Mouse (Mus musculus) hindbrain, embryonic 16.5 days (tissue): Measurements from ENCODE around the gene Pitpnm3. TPM values are rescaled to one million over a fixed set of nuclear protein-coding genes. Genes with fewer than 3 reads are reported as not detected.

Experiments used
- ATAC-seq: fragments of 200-750 bp; cut with Nextera tagmentation; 2 replicates; pipeline ENCODE4 v1.8.0; 2017; ENCODE audit warnings: moderate TSS enrichment, moderate library complexity
- H3K27ac ChIP-seq: fragments of 300-500 bp; sonication (generic); 2 replicates; pipeline ENCODE4 v1.5.1; 2014; ENCODE audit warnings: low read depth, mild to moderate bottlenecking, control low read depth, low read length, moderate library complexity
- H3K27me3 ChIP-seq: fragments of 300-500 bp; sonication (generic); replicated peaks from 2 replicates; pipeline ENCODE4 v1.6.1; 2014; ENCODE audit warnings: low read length; ENCODE audit not compliant: control insufficient read depth, insufficient read depth
- H3K36me3 ChIP-seq: fragments of 300-500 bp; sonication (generic); 2 replicates; pipeline ENCODE4 v1.6.1; 2014; ENCODE audit warnings: mild to moderate bottlenecking, low read length, moderate library complexity, mixed read lengths; ENCODE audit not compliant: control insufficient read depth, insufficient read depth
- H3K4me1 ChIP-seq: fragments of 300-500 bp; sonication (generic); 2 replicates; pipeline ENCODE4 v1.6.1; 2014; ENCODE audit warnings: low read depth, low read length; ENCODE audit not compliant: control insufficient read depth, insufficient read depth
- H3K4me2 ChIP-seq: fragments of 300-500 bp; sonication (generic); 2 replicates; pipeline ENCODE4 v1.6.1; 2014; ENCODE audit warnings: mild to moderate bottlenecking, low read length, control low read depth, moderate library complexity
- H3K4me3 ChIP-seq: fragments of 300-500 bp; sonication (generic); 2 replicates; pipeline ENCODE4 v1.5.1; 2014; ENCODE audit warnings: mild to moderate bottlenecking, low read length, control low read depth, moderate library complexity
- H3K9ac ChIP-seq: fragments of 300-500 bp; sonication (generic); 2 replicates; pipeline ENCODE4 v1.6.1; 2014; ENCODE audit warnings: low read depth, mild to moderate bottlenecking, control low read depth, low read length, moderate library complexity
- H3K9me3 ChIP-seq: fragments of 300-500 bp; sonication (generic); 2 replicates; pipeline ENCODE4 v1.6.1; 2014; ENCODE audit warnings: mild to moderate bottlenecking, low read length, moderate library complexity; ENCODE audit not compliant: control insufficient read depth
- WGBS: fragments of 180-500 bp; shearing (Covaris S2); extraction: QIAGEN DNeasy Blood & Tissue Kit; methylation state at CpG from one replicate; pipeline ENCODE4 v1.1.7; 2014; 5-methylcytosine and 5-hydroxymethylcytosine counted together
- polyA plus RNA-seq: library from polyadenylated mRNA; unstranded; fragments of >200 nt; fragmentation: Nextera tagmentation; extraction: Ambion mirVana; gene quantifications from 2 replicates; pipeline ENCODE4 v1.2.1, GENCODE M21; 2015

The Pitpnm3 gene
- polyA plus RNA-seq, 1 experiment from 2014 or later, result 5.8 TPM

GRCm38 (mm10) chr11:72145182-72145876, 9.8 kb upstream of the Pitpnm3 start:
- no peaks in the 10 kb centered on the region for H3K36me3 ChIP-seq

GRCm38 (mm10) chr11:72142889-72143288, 7.3 kb upstream of the Pitpnm3 start:
- Histone ChIP-seq H3K27ac (peak overlapping the region; percentile 56; the same call in 1 of the 2 replicates), H3K36me3 (no peaks in the 10 kb centered on the region), H3K4me2 (no peak overlapping the region), H3K4me1 (peaks cover 6% of the 10 kb centered on the region), H3K27me3 (no peaks in the 10 kb centered on the region), H3K9ac (peak overlapping the region; percentile 31; the same call in 1 of the 2 replicates), H3K9me3 (no peaks in the 10 kb centered on the region), H3K4me3 (no peak overlapping the region)
- peak; percentile 59 for ATAC-seq
- 22% methylated on average over 6 of the region's 10 CpGs for WGBS

More at GRCm38 (mm10) chr11:72145182-72145876, 9.8 kb upstream of the Pitpnm3 start:
- H3K9ac ChIP-seq, result no peak overlapping the region
- no peak overlapping the region for H3K4me2 ChIP-seq
- H3K4me1 ChIP-seq, result peaks cover 10% of the 10 kb centered on the region
- H3K4me3 ChIP-seq, result no peak overlapping the region
- no peaks in the 10 kb centered on the region for H3K27me3 ChIP-seq
- no peak overlapping the region for H3K27ac ChIP-seq
- 19% methylated on average over 2 of the region's 2 CpGs for WGBS
- ATAC-seq, result no peak
- H3K9me3 ChIP-seq, result no peaks in the 10 kb centered on the region

- no peak overlapping the region for H3K4me3 ChIP-seq
- no peaks in the 10 kb centered on the region for H3K36me3 ChIP-seq
- 68% methylated on average over 6 of the region's 6 CpGs for WGBS
- no peaks in the 10 kb centered on the region for H3K9me3 ChIP-seq
- no peak overlapping the region for H3K27ac ChIP-seq
- ATAC-seq, result no peak
- H3K4me2 ChIP-seq, result no peak overlapping the region
- H3K4me1 ChIP-seq, result peaks cover 7% of the 10 kb centered on the region
- H3K9ac ChIP-seq, result no peak overlapping the region
- no peaks in the 10 kb centered on the region for H3K27me3 ChIP-seq
Measured at GRCm38 (mm10) chr11:72140198-72140597, 4.6 kb upstream of the Pitpnm3 start.

- ATAC-seq, result no peak
- Histone ChIP-seq H3K36me3 (no peaks in the 10 kb centered on the region), H3K4me3 (peak overlapping the region; percentile 65), H3K4me1 (peaks cover 16% of the 10 kb centered on the region), H3K4me2 (peak overlapping the region; percentile 90), H3K27ac (no peak overlapping the region), H3K9me3 (no peaks in the 10 kb centered on the region), H3K27me3 (no peaks in the 10 kb centered on the region), H3K9ac (peak overlapping the region; percentile 83)
- WGBS, result 25% methylated on average over 11 of the region's 11 CpGs
Measured at GRCm38 (mm10) chr11:72136231-72136982, 829 bp upstream of the Pitpnm3 start.

- H3K9me3 ChIP-seq, result no peaks in the 10 kb centered on the region
- peak; percentile 28; the same call in 1 of the 2 replicates for ATAC-seq
- 17% methylated on average over 24 of the region's 24 CpGs for WGBS
- peaks cover 20% of the 10 kb centered on the region for H3K4me1 ChIP-seq
- H3K9ac ChIP-seq, result peak overlapping the region; percentile 83
- peak overlapping the region; percentile 90 for H3K4me2 ChIP-seq
- H3K27ac ChIP-seq, result no peak overlapping the region
- H3K4me3 ChIP-seq, result peak overlapping the region; percentile 65
- no peaks in the 10 kb centered on the region for H3K36me3 ChIP-seq
- H3K27me3 ChIP-seq, result no peaks in the 10 kb centered on the region
Measured at GRCm38 (mm10) chr11:72134536-72135382, 819 bp downstream of the Pitpnm3 start.

- H3K36me3 ChIP-seq, result no peaks in the 10 kb centered on the region
- H3K9me3 ChIP-seq, result no peaks in the 10 kb centered on the region
- H3K9ac ChIP-seq, result no peak overlapping the region
- H3K27ac ChIP-seq, result no peak overlapping the region
- no peak overlapping the region for H3K4me2 ChIP-seq
- H3K4me3 ChIP-seq, result no peak overlapping the region
- ATAC-seq, result no peak
- peaks cover 22% of the 10 kb centered on the region for H3K4me1 ChIP-seq
- H3K27me3 ChIP-seq, result no peaks in the 10 kb centered on the region
- WGBS, result 68% methylated on average over 10 of the region's 10 CpGs
Measured at GRCm38 (mm10) chr11:72133075-72133474, 2.5 kb downstream of the Pitpnm3 start.

- Histone ChIP-seq H3K4me1 (peaks cover 26% of the 10 kb centered on the region), H3K9me3 (no peaks in the 10 kb centered on the region), H3K36me3 (no peaks in the 10 kb centered on the region), H3K4me3 (no peak overlapping the region), H3K4me2 (no peak overlapping the region), H3K27me3 (no peaks in the 10 kb centered on the region), H3K9ac (no peak overlapping the region), H3K27ac (peak overlapping the region; percentile 19; the same call in 1 of the 2 replicates)
- no peak for ATAC-seq
- 8% methylated on average over 3 of the region's 3 CpGs for WGBS
Measured at GRCm38 (mm10) chr11:72132266-72132665, 3.3 kb downstream of the Pitpnm3 start.

GRCm38 (mm10) chr11:72131697-72132096, 3.9 kb downstream of the Pitpnm3 start:
- no peaks in the 10 kb centered on the region for H3K36me3 ChIP-seq
- no peak overlapping the region for H3K27ac ChIP-seq
- no peaks in the 10 kb centered on the region for H3K27me3 ChIP-seq
- ATAC-seq, result no peak
- H3K4me1 ChIP-seq, result peaks cover 26% of the 10 kb centered on the region
- H3K4me3 ChIP-seq, result no peak overlapping the region
- 89% methylated on average over 1 of the region's 1 CpGs for WGBS
- no peak overlapping the region for H3K9ac ChIP-seq
- no peaks in the 10 kb centered on the region for H3K9me3 ChIP-seq
- no peak overlapping the region for H3K4me2 ChIP-seq
